Mouse (Mus musculus) lung, adult 2 months (tissue): Measurements from ENCODE around the gene Slx4ip. TPM values are rescaled to one million over a fixed set of nuclear protein-coding genes. Genes with fewer than 3 reads are reported as not detected.

ENCODE experiments used
- DNase-seq: peaks from one replicate; pipeline ENCODE4 v3.0.0; 2022
- H3K4me1 ChIP-seq: fragments of 200-500 bp; 2 replicates; pipeline ENCODE4 v1.6.1; 2011; ENCODE audit warnings: low read length; ENCODE audit not compliant: control insufficient read depth, insufficient read depth
- H3K4me3 ChIP-seq: fragments of 200-500 bp; replicated peaks from 2 replicates; pipeline ENCODE3; 2011; ENCODE audit warnings: low read depth, mild to moderate bottlenecking, control low read depth, low read length; ENCODE audit errors: extremely low read depth
- CTCF ChIP-seq: fragments of 200-500 bp; IDR thresholded peaks from 2 replicates; pipeline ENCODE4 v1.5.1; 2011; ENCODE audit warnings: mild to moderate bottlenecking, low read length, control low read depth; ENCODE audit not compliant: insufficient read depth
- POLR2A ChIP-seq: fragments of 200-500 bp; IDR thresholded peaks from 2 replicates; pipeline ENCODE4 v1.6.1; 2011; ENCODE audit warnings: low read depth, mild to moderate bottlenecking, control low read depth, low read length, borderline replicate concordance; ENCODE audit errors: extremely low read depth
- WGBS: fragments of 180-500 bp; shearing (Covaris S2); methylation state at CpG from one replicate; pipeline ENCODE4 v1.1.7; 2018; 5-methylcytosine and 5-hydroxymethylcytosine counted together
- polyA plus RNA-seq: library from polyadenylated mRNA; depleted of rRNA; stranded (reverse); fragments of >200 nt; gene quantifications from 2 replicates; pipeline ENCODE4 v1.2.3, GENCODE M21; 2012

The Slx4ip gene
- polyA plus RNA-seq, 1 experiment = 0.70 TPM

DNA sequence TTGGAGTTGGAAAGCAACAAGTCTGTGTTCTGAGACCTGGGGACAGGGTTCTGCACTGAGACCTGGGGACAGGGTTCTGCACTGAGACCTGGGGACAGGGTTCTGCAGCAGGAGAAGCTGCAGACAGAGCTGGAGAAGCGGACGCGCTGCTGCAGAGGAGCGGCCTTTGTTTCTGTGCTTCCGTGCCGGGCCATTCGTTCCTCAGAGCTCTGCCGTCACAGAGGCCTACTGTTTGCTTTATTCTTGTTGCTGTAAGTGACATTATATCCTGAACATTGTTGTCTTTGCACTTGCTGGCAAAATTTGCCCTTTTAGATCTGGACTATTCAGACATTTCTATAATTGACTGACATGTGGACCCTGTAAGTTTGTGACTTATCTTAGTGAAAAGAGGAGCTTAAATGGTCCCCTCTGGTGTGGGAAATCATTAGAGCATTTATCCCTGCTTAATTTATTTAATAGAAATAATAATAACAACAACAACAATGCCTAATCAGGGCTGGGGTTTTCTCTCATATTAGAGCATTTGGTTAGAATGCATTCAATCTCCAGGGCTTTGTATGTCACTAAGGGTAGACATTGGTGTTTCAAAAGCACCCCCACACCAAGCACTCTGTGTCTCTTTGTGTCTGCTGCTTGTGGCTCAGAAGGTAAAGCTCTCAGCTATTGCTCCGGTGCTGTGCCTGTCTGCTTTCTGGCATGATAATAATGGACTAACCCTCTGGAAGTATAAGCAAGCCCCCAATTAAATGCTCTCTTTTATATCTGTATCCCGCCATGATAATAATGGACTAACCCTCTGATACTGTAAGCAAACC lies 90.3 kb downstream of the Slx4ip start:
- DNase-seq = no peak
- Histone ChIP-seq H3K4me1 (peaks cover 2% of the 10 kb centered on the region), H3K4me3 (no peak overlapping the region)
- WGBS = 58% methylated on average over 10 of the region's 10 CpGs
- TF ChIP-seq CTCF = no peak
- TF ChIP-seq POLR2A = no peak

DNA sequence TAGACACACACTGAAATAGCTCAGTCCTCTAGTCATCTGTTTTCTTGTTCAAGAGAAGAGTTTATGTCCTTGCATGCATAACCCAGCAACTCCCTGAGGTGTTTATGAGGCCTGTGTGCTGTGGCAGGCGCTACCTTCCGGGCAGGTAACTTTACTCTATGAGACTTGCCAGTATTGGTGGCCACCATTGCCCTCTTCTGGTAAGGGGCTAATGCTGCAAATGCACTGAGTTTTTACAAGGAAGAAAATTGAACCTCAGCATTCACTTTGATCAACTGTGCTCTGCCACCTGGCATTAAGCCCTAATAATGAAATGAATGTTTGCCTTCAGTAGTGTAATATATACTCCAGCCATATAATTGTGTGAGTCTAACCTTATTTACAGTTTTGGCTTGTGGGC lies 92.9 kb downstream of the Slx4ip start:
- H3K4me1 ChIP-seq = no peaks in the 10 kb centered on the region; the same call in none of the 2 replicates
- no peak for DNase-seq
- 97% methylated on average over 2 of the region's 2 CpGs for WGBS

DNA sequence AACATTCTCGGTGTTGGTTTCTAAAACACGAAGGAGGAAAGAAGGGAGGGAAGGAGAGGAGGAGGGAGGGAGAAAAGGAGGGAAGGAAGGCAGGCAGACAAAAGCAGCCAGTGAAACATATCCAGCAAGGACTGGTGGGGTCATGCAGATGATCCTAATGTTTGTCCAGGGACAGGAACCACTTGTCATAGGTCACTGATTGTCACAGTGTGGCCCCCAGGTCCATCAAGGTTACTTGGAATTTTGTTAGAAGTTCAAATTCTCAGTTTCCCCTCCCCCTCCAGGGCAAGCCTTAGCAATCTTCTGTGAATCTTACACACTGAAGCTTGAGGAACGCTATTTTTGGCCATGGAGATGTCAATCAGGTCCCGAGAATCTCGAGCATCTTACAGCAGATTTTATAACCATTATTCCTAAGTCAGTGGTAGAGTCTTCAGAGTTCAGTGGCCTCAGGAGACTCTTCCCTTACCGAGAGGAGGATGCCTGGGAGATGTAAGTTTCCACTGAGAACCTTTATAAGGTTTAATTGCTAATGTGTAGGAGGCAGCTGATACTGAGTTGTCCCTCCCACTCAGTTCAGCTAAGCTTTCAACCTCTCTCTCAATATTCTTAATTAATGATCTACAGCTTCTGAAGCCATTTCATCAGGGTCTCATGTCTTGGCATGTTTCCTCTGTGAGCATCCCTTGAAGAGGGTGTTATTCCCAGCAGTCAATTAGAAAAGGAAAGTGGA lies 95.1 kb downstream of the Slx4ip start:
- no peak for TF ChIP-seq CTCF
- TF ChIP-seq POLR2A = no peak
- Histone ChIP-seq H3K4me3 (no peak overlapping the region), H3K4me1 (no peaks in the 10 kb centered on the region; the same call in 1 of the 2 replicates)
- 67% methylated on average over 6 of the region's 6 CpGs for WGBS
- no peak for DNase-seq

More for the DNA sequence above, 92.9 kb downstream of the Slx4ip start:
- no peak overlapping the region for H3K4me3 ChIP-seq
- TF ChIP-seq POLR2A = no peak
- no peak for TF ChIP-seq CTCF

DNA sequence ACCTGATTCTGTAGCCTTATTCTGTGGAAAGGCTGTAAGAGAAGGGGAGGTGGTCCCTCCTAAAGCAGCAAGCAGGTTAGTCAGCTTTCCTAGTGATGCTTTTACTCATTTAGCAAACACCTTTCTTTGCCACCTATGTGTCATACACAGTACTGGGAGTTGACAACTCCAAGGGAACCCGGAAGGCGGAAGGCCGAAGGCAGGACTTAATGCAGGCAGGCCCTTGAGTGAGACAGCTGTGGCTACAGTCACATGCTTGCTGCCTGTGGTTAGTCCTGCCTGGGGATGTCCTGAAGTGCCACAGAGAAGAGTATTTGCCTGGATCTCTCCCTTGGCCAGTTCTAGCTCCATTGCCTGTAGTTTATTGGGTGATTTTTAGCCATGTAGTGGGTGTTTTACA lies 102.1 kb downstream of the Slx4ip start:
- DNase-seq = no peak
- Histone ChIP-seq H3K4me1 (no peaks in the 10 kb centered on the region), H3K4me3 (no peak overlapping the region)
- TF ChIP-seq POLR2A (no peak), CTCF (no peak)
- 88% methylated on average over 3 of the region's 3 CpGs for WGBS

DNA sequence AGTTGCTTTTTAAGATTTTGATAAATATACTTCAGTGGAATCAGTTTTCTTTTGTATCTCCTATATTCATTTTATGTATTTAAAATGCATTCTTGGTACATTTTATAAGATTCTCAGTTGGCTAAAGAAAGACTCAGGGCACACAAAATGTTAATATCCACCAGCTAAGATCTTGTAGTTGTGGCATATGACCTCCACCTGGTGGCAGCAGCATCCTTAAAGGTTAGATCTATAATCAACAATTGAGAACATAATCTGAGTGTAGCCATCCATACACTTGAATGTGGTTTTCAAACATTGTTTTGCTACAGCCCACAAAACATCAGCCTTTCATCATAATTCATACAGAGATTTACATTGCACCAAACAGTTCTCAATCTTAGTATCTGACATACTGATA lies 106.1 kb downstream of the Slx4ip start:
- Histone ChIP-seq H3K4me1 (no peaks in the 10 kb centered on the region), H3K4me3 (no peak overlapping the region)
- no peak for DNase-seq
- TF ChIP-seq CTCF (no peak), POLR2A (no peak)

DNA sequence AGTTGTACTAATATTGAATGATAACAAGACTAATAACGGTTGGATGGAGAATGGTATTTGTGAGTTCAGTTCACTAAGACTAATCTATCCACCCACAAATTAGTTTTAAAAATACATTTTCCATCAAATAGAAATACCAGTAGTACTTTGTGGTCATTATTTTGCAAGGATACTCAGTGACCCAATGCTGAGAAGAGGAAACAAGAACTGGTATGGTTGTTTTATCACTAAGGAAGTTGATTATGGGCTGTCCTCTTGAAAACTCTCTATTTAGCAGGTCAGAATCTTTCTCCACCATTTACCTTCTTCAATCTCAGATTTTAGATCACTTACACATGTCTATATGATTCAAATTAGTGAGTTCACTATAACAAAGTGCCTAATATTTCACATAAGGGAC lies 111.0 kb downstream of the Slx4ip start:
- no peaks in the 10 kb centered on the region for H3K4me1 ChIP-seq
- DNase-seq = no peak
- H3K4me3 ChIP-seq = no peak overlapping the region
- 96% methylated on average over 1 of the region's 1 CpGs for WGBS
- TF ChIP-seq POLR2A (no peak), CTCF (no peak)

DNA sequence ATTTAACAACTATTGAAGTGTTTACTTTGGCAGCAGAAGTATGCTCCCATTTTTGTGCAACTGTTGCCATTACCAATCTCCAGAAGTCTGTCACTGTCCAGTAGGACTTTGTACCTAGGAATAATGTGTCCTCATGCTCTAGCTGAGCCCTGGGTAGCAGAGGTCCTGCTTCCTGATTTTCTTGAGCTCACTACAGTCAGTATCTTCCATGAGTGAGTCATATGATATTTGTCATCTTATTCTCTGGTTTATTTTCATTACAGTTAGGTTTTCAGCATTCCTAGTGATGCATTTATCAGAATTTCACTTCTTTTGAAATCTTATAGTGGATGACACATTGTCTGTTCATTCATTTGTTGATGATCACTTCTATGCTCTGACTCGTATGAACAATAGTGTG lies 115.6 kb downstream of the Slx4ip start:
- DNase-seq = no peak
- Histone ChIP-seq H3K4me3 (no peak overlapping the region), H3K4me1 (no peaks in the 10 kb centered on the region)
- no peak for TF ChIP-seq POLR2A
- TF ChIP-seq CTCF = no peak
- WGBS = 68% methylated on average over 1 of the region's 1 CpGs

DNA sequence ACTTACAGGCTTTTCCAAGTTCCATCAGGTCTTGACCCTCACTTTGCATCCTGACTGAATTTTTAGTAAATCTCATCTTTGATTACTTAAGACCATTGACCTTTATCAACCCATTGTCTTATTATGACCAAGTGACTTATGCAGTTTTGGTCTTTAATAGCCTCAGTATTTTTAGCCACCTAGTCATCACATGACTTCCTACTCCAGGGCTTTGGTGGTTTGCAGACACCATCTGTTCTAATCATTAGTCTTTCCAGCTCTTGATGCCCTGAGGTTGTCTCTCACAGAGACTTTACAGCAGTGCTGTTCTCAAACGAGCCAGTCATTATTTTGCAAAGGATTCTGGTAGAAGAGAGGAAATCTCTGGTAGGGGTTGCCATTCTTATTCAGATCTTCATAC lies 121.0 kb downstream of the Slx4ip start:
- WGBS = 60% methylated on average over 1 of the region's 1 CpGs
- no peak for TF ChIP-seq POLR2A
- no peak for TF ChIP-seq CTCF
- DNase-seq = no peak
- Histone ChIP-seq H3K4me3 (no peak overlapping the region), H3K4me1 (no peaks in the 10 kb centered on the region)

DNA sequence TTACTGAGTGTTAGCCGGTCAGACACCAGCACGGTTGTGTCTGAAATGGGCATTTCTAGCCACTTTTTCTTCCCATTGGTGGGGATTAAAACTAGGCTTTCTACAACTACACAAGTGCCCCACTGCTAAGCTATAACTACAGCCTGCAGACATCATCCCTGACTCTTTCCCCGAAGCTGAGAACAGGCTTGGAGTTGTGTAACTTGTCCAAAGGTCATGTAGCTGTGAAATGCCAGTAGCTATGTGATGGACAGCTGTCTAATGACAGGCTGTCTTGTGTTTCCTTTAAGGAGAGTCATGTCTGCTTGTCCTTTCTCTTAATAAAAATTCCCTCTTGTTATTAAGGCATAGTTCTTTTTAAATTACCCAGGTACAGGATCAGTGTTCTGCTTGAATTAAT lies 122.1 kb downstream of the Slx4ip start:
- 79% methylated on average over 3 of the region's 3 CpGs for WGBS
- no peak for TF ChIP-seq POLR2A

More for the DNA sequence above, 122.1 kb downstream of the Slx4ip start:
- Histone ChIP-seq H3K4me1 (no peaks in the 10 kb centered on the region), H3K4me3 (no peak overlapping the region)
- DNase-seq = no peak
